8 mouse cellular contexts compared by ENCODE assay signal in the genomic region with DNA sequence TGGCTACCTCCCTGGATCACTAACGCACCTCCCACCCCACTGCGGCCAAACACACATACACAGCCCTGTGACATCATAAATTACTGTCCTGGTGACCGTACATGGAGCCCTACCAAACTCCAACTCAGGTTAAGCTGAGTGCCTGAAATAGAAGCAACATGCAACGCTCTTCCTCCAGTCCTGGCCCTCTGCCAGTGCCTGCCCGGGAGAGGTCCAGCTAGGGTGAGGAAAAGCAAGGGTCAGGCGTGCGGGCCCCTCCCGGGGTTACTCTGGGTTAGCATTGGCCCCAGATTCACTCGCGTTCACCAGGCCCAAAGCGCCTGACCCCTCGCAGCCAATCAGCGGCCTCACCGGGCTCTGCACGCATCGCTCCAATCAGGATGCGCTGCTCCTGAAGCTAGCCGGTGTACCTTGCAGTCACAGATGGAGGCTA. TPM values are rescaled to one million over a fixed set of nuclear protein-coding genes. Genes with fewer than 3 reads are reported as not detected.
DNase-seq lines count a peak whose midpoint lies in the region; ATAC-seq and TF ChIP-seq lines count a peak whose summit lies in the region.

No protein-coding gene starts in this region.

- peak; percentile 99 for DNase-seq in adipocyte (ENCODE audit: low spot score)
- DNase-seq in gastrocnemius, adult 18-20 months (ENCODE audit: low spot score), result peak; percentile 90
- peak; percentile 68 for DNase-seq in hindbrain, embryonic 14.5 days (ENCODE audit: low spot score)
- DNase-seq in left cerebral cortex, adult 2 months (ENCODE audit: extremely low spot score in 1 of 2, low spot score in 2 of 2), result peak; percentile 80 to 82
- DNase-seq in retina, postnatal 7 days (ENCODE audit: low read depth, low spot score), result peak; percentile 67
- DNase-seq in urinary bladder, adult 2 months (ENCODE audit: low spot score), result peak; percentile 83

- H3K4me2 ChIP-seq in hindbrain, embryonic 14.5 days (replicated peaks), result peak overlapping the region; percentile 77

- H3K9ac ChIP-seq in hindbrain, embryonic 14.5 days, result peak overlapping the region; percentile 62

- H3K4me1 ChIP-seq in hindbrain, embryonic 14.5 days (replicated peaks; ENCODE audit: control insufficient read depth, insufficient read depth, low read length), result peaks cover 18% of the 10 kb centered on the region

- peak; percentile 88 for ATAC-seq in common myeloid progenitor, adult 5-6 weeks (replicated peaks; ENCODE audit: low read depth, poor library complexity, severe bottlenecking)
- ATAC-seq in hindbrain, embryonic 14.5 days (ENCODE audit: low FRiP score), result peak; percentile 90
- ATAC-seq in megakaryocyte, adult 5-6 weeks (ENCODE audit: poor library complexity, severe bottlenecking), result peak; percentile 92

- H3K36me3 ChIP-seq in hindbrain, embryonic 14.5 days (replicated peaks; ENCODE audit: control insufficient read depth, insufficient read depth), result no peaks in the 10 kb centered on the region; the same call in 1 of the 2 replicates

- WGBS in hindbrain, embryonic 14.5 days, result 3% methylated on average over 18 of the region's 18 CpGs

- intact Hi-C loops in left cerebral cortex, adult 2 months (cut with DNase I), result loop anchor here (2.0 to 5.0 kb wide), 2 partner anchors 18 to 93 kb away; a partner anchor contains a TSS

- H3K9me3 ChIP-seq in hindbrain, embryonic 14.5 days (ENCODE audit: control insufficient read depth, low read length), result no peaks in the 10 kb centered on the region

- peak overlapping the region; percentile 22 for H3K27ac ChIP-seq in hindbrain, embryonic 14.5 days
- peak overlapping the region; percentile 96 for H3K27ac ChIP-seq in left cerebral cortex, adult 2 months

- no peaks in the 10 kb centered on the region for H3K27me3 ChIP-seq in hindbrain, embryonic 14.5 days (ENCODE audit: control insufficient read depth, insufficient read depth, low read length)

- H3K4me3 ChIP-seq in hindbrain, embryonic 14.5 days (replicated peaks; ENCODE audit: low read length), result peak overlapping the region; percentile 44
- peak overlapping the region; percentile 56 for H3K4me3 ChIP-seq in left cerebral cortex, adult 2 months

- no peak for TF ChIP-seq CTCF in left cerebral cortex, adult 2 months (IDR thresholded peaks at IDR 0.05)

RNA-seq across cellular contexts. Expression of a gene that starts 18.5 kb away (rescaled TPM):
- 0.14 and 0.15 TPM in 2 replicates for total RNA-seq in common myeloid progenitor, adult 5-6 weeks (2017)
- under 1 TPM in 1 of 2 experiments, not detected in 1; 0.14 TPM for total RNA-seq in gastrocnemius, adult 18-20 months (2021)
- 0.25 and 0.30 TPM in 2 replicates for polyA plus RNA-seq in hindbrain, embryonic 14.5 days (2014; fragmentation: Nextera tagmentation; extraction: Ambion mirVana)
- total RNA-seq in left cerebral cortex, adult 2 months (2021), result 1 to 10 TPM; 2.1 to 2.3 TPM
- 0.40 TPM in 1 of 2 replicates, not detected in the other for total RNA-seq in megakaryocyte, adult 5-6 weeks (2015)
- 0.12 TPM in 1 of 2 replicates, not detected in the other for total RNA-seq in megakaryocyte, adult 5-6 weeks (2017)
- polyA plus RNA-seq in urinary bladder, adult 2 months (2012; rRNA removed), result 0.87 and 1.0 TPM in 2 replicates

RNA-seq across cellular contexts. Expression of a gene that starts 20.9 kb away (rescaled TPM):
- 115 and 135 TPM in 2 replicates for total RNA-seq in common myeloid progenitor, adult 5-6 weeks (2017)
- total RNA-seq in gastrocnemius, adult 18-20 months (2021), result 1 to 10 TPM; 5.5 to 8.3 TPM
- 323 and 381 TPM in 2 replicates for polyA plus RNA-seq in hindbrain, embryonic 14.5 days (2014; fragmentation: Nextera tagmentation; extraction: Ambion mirVana)
- total RNA-seq in left cerebral cortex, adult 2 months (2021), result 100 to 1,000 TPM; 580 to 609 TPM
- 30.0 and 33.3 TPM in 2 replicates for total RNA-seq in megakaryocyte, adult 5-6 weeks (2015)
- total RNA-seq in megakaryocyte, adult 5-6 weeks (2017), result 26.9 and 28.9 TPM in 2 replicates
- 121 and 151 TPM in 2 replicates for polyA plus RNA-seq in urinary bladder, adult 2 months (2012; rRNA removed)

Comparison
In these comparisons a context has a peak if more than half of its experiments do, and no peak if none do; other contexts are left out.
1. Peak in every context shown above with its lines: DNase-seq, ATAC-seq, H3K4me3 ChIP-seq and H3K27ac ChIP-seq.